Mouse (Mus musculus) brain, embryonic 14.5 days (tissue): Measurements from ENCODE around the gene Usp18. TPM values are rescaled to one million over a fixed set of nuclear protein-coding genes. Genes with fewer than 3 reads are reported as not detected.

Experiments
- DNase-seq: peaks from one replicate; pipeline ENCODE4 v3.0.0-alpha.2; 2011; ENCODE audit warnings: low read depth
- CTCF ChIP-seq: fragments of 200-500 bp; IDR thresholded peaks from 2 replicates; pipeline ENCODE4 v1.5.1; 2012; ENCODE audit warnings: inconsistent platforms, mild to moderate bottlenecking, moderate library complexity, borderline replicate concordance; ENCODE audit not compliant: insufficient read depth, insufficient read length; ENCODE audit errors: extremely low read depth
- POLR2A ChIP-seq: fragments of 200-500 bp; IDR thresholded peaks from 2 replicates; pipeline ENCODE4 v1.6.1; 2012; ENCODE audit warnings: mild to moderate bottlenecking, inconsistent platforms, borderline replicate concordance; ENCODE audit not compliant: poor library complexity, insufficient read depth, insufficient read length, severe bottlenecking; ENCODE audit errors: extremely low read depth
- polyA plus RNA-seq: library from polyadenylated mRNA; depleted of rRNA; stranded (reverse); fragments of >200 nt; gene quantifications from 2 replicates; pipeline ENCODE4 v1.2.3, GENCODE M21; 2012; rRNA removed

Usp18 gene
- polyA plus RNA-seq = 0.35 and 0.56 TPM in 2 replicates

DNA sequence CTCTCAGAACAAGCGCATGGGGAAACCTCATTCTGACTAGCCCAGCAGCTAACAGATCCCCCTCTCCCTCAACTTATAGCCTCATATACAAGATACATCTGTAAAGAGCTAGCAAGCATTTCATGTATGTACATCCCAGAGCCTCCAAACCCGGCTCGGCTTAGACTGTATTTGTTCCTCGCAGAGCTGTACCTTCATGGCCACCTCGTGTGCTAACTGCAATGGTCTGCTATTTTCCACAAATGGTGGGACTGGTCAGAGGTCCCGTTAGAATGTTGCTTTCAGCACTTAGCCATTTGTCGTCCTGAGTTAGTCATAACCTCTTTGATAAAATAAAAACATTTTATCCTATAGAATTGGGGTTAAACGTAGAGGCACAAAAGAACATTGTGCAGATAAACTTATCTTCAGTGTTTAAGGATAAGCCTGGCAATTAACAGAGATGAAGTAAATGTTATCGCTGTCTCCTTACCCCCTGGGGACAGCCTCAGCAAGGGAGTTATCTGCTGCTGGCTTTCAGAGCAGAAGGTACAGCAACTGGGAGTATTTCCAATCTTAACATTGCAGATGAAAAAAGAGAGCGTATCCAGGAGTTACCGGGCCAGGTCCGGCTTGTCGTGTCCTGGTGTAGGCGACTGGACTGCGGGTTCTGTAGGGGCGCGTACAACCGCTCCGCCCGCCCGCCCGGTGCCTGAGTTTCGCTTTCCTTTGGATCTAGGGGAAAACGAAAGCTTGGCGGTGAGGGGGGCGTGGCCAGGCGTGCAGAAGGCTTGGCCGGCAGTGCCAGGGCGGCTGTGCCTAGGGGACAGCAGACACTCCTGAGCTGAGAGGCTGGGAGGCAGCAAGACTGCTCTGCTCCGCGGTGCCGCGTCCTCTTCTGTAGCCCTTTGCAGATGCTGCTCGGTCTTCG lies at the start of gene Usp18:
Gene Usp18, plus strand, starts transcription at position 780 of the 910 bp plus-strand sequence.
- DNase-seq = peak; percentile 92
- TF ChIP-seq CTCF = no peak
- peak; percentile 28; the same call in 1 of the 2 replicates for TF ChIP-seq POLR2A

DNA sequence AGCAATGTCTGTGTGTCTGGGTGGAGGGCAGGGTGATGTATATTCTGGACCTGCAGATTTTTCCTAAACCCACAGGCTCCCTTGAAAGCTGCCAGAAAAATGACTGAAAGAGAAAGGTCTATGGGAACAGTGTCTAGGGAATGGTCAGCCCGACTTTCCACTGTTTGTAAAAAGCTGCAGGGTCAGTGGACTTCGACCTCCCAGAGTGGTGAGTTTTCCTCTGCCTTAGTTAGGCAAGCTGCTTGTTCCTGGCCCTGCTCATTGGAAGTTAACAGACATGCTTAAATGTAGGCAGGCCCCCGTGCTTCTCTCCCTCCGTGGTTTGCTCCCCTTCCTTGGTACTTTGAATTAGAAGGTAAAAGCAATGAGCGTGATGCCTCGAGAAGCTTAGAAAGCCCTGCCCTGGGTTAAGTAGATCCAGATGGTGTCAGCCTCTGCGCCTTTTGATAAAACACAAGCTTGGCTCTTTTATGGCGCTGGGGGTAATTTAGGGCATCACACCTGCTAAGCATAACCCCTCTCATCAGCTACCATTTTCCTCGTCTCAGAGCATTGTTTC lies 47.8 kb upstream of the Usp18 start:
- DNase-seq = no peak
- TF ChIP-seq POLR2A (no peak), CTCF (no peak)

DNA sequence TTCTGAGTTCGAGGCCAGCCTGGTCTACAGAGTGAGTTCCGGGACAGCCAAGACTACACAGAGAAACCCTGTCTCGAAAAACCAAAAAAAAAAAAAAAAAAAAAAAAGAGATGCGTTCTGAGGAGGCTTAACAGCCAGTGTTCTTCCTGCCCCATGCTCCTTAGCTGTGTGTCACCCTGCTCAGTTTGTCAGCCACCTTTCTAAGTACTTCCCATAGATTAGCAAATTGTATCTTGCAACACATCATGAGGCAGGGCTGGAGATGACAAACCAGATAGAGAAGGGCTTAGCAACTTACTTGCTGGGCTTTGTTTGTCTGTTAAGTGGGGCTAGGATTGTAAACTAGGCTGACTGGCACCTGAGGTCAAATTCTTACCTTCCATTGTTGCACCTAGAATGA lies 45.2 kb upstream of the Usp18 start:
- no peak for DNase-seq

GRCm38 (mm10) chr6:121202026-121202425 lies 43.7 kb upstream of the Usp18 start:
- TF ChIP-seq CTCF (no peak), POLR2A (no peak)
- DNase-seq = no peak

More for the DNA sequence above, 45.2 kb upstream of the Usp18 start:
- TF ChIP-seq POLR2A (no peak), CTCF (no peak)

GRCm38 (mm10) chr6:121206481-121206880 lies 39.2 kb upstream of the Usp18 start:
- no peak for TF ChIP-seq POLR2A
- no peak for TF ChIP-seq CTCF
- DNase-seq = no peak

DNA sequence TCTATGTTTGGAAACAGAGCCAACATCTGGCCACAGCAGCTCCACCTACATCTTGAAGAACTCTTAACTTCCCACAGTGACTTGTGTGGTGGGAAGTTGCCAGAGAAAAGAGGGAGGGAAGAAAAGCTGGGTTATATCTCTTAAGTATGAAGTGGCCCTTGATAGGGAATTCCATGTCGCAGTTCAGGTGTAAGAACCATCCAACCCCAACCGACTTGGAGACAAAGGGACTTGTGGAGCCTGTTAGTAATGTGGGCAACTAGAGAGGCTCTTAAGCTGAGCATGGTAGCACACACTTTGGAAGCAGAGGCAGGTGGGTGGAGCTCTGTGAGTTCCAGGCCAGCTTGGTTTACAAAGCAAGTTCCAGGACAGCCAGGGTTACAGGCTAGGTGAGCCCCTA lies 36.1 kb upstream of the Usp18 start:
- no peak for TF ChIP-seq POLR2A
- no peak for TF ChIP-seq CTCF
- DNase-seq = no peak

DNA sequence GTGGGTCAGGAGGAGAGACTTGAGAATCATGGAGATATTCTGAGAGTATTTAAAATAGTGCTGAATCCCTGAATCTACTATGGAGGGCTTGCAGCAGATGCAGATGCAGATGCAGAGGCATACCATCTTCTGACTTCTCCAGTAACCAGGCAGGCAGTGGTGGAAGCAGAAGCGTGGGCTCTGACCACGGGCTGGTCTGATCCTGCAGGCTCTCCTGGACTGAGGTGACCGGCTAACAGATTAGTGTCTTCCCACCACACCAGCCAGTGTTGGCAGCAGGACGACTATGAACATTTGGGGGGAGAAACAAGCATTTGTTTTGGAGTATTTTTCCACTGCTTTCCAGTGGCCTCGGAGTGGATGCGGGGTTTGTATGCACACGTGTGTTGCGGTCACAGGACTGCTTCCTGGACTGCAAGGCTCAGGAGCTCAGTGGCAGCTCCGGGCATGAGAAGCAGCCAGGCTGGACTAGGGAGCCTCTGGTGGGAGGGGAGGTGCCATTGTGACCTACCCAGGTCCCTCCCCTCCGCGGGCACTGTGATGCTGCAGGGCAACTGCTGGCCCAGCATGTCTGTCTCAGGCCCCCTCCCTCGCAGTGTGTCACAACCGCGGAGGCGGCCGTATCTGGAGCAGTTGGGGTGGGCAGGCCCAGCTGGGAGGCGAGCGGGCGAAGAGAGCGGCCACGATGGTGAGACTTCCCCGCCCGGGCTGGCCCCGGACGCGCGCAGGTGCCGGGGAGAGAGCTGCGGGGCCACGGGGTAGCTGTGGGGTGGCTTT lies 35.4 kb upstream of the Usp18 start, which contains the start of gene Tuba8:
Gene Tuba8, plus strand, starts transcription at position 548 of the 777 bp plus-strand sequence.
- TF ChIP-seq CTCF (no peak), POLR2A (no peak)
- DNase-seq = peak; percentile 49

- TF ChIP-seq POLR2A (no peak), CTCF (no peak)
- DNase-seq = no peak
Observed at GRCm38 (mm10) chr6:121210926-121211289, 34.8 kb upstream of the Usp18 start.

GRCm38 (mm10) chr6:121211743-121212142 lies 34.0 kb upstream of the Usp18 start:
- TF ChIP-seq CTCF (no peak), POLR2A (no peak)
- DNase-seq = peak; percentile 54

- TF ChIP-seq POLR2A (no peak), CTCF (no peak)
- DNase-seq = no peak
Observed at GRCm38 (mm10) chr6:121212988-121213387, 32.7 kb upstream of the Usp18 start.

DNA sequence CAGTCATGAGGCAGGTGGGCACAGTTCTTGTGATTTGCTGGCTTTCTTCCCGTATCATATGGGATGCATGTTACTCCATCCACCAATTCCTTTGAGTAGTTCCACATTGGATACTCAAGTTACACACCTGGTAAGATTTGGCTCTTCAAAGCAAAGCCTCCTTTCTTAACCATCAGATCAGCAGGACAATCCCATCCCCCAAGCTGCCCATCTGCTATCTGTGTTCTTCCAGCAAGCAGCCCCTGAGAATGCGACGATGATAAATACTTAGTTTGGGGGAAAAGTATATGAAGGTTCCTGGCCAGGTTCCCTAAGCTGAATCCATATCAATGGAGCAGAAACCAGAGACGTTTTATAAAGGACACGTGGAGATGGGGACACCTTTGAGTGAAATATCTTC lies 31.5 kb upstream of the Usp18 start:
- TF ChIP-seq CTCF = no peak
- TF ChIP-seq POLR2A = no peak
- DNase-seq = no peak
